Mouse (Mus musculus): ENCODE measurements around the gene Alox12e.
"Not testable (repeated sequence)": the region's sequence is repeated elsewhere in the genome, so short reads cannot be mapped to it uniquely, and the experiment has no call there.

Gene Alox12e

GRCm38 (mm10) chr11:70322528-70322927, at the start of gene Alox12e:
TSS of gene Alox12e (minus strand) at chr11:70322628.
- DNase-seq (ENCODE audit: low spot score): no peak

DNA sequence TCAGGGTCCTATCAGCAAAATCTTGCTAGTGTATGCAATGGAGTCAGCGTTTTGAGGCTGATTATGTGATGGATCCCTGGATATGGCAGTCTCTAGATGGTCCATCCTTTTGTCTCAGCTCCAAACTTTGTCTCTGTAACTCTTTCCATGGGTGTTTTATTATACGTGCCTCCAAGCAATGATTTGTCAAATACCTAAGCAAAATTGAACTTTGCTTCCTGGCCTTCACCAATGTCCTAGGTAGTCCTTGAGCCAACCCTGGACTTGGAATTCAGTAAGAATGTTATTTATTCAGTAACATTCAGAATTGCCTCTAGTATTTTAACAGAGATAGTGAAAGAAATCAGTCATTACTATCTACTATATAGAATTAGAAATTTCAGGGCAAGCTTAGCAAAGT, 46.2 kb upstream of the Alox12e start:
- not testable (repeated sequence) for DNase-seq (ENCODE audit: low spot score)

- not testable (repeated sequence) for DNase-seq (ENCODE audit: low spot score)
Observed at GRCm38 (mm10) chr11:70367701-70368100, 45.3 kb upstream of the Alox12e start.

GRCm38 (mm10) chr11:70351868-70352267, 29.4 kb upstream of the Alox12e start, which contains the start of gene Alox15:
TSS of gene Alox15 (minus strand) at chr11:70352031.
- peak; percentile 27 for DNase-seq (ENCODE audit: low spot score)

- DNase-seq (ENCODE audit: low spot score): no peak
Observed at GRCm38 (mm10) chr11:70348630-70349029, 26.2 kb upstream of the Alox12e start.

DNA sequence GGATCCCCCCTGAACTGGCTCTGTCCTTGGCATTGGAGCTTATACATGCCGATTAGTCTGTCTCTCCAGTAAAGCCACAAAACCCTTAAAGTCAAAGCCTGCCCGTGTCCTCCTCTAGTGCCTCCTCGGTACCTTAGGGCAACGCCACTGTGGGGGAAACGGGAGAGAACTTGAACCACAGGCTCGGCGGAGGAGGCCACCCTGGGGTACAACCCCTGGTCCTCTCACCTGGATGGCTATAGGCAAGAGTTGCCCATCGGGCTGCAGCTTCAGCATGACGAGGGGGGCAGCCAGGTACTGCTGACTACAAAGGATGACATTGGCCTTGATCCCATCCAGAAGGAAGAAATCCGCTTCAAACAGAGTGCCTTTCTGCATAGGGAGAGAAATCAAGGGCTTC, 25.4 kb upstream of the Alox12e start:
- no peak for DNase-seq (ENCODE audit: low spot score)

DNA sequence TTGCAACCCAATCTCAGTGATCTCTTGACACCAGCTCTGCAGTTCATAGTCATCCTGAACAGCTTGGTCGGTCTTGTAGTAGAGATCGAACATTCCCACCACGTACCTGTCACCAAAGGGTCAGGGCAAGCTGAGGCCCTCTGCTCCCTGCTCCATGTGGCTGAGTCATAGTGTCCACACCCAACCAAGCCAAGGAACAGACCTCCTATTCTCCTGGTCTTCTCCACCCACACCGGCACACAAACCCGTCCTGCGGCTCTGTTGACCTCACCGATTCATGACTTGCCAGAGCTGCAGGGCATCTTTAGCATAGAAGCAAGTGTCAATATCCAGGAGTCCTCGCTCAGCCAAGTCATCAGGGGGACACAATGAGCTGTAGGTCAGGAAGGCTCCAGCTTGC, 23.1 kb upstream of the Alox12e start:
- no peak for DNase-seq (ENCODE audit: low spot score)

DNA sequence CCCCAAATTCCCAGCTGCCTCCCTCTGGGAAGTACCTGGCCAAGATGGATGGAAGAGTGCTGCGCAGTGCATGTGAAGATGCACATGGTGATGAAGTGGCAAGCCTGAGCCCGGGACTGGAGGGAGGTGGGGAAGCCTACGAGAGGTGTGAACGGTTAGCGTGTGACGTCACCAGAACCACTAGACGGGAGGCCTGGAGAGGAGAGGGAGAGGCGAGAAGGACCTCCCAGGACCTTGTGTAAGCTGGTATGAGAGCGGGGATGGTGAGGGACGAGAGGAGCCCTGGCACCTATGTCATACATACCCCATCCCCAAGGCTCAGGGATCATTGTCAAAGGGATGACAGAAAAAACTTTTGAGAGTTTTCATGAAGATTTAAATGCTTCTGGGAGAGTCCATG, 22.6 kb upstream of the Alox12e start:
- DNase-seq (ENCODE audit: low spot score): no peak

GRCm38 (mm10) chr11:70339481-70339880, 17.1 kb upstream of the Alox12e start:
- DNase-seq (ENCODE audit: low spot score): no peak

GRCm38 (mm10) chr11:70334477-70334876, 12.0 kb upstream of the Alox12e start:
- peak; percentile 43 for DNase-seq (ENCODE audit: low spot score)

GRCm38 (mm10) chr11:70324726-70325125, 2.3 kb upstream of the Alox12e start:
- DNase-seq (ENCODE audit: low spot score): no peak

- peak; percentile 26 for DNase-seq (ENCODE audit: low spot score)
Observed at GRCm38 (mm10) chr11:70321664-70322063, 764 bp downstream of the Alox12e start.

- no peak for DNase-seq (ENCODE audit: low spot score)
Observed at GRCm38 (mm10) chr11:70319614-70320013, 2.8 kb downstream of the Alox12e start.

GRCm38 (mm10) chr11:70313833-70314232, 8.6 kb downstream of the Alox12e start:
- DNase-seq (ENCODE audit: low spot score): peak; percentile 28

GRCm38 (mm10) chr11:70309341-70309740, 13.1 kb downstream of the Alox12e start:
- DNase-seq (ENCODE audit: low spot score): peak; percentile 50

- peak; percentile 24 for DNase-seq (ENCODE audit: low spot score)
Observed at GRCm38 (mm10) chr11:70308296-70308695, 14.1 kb downstream of the Alox12e start.

DNA sequence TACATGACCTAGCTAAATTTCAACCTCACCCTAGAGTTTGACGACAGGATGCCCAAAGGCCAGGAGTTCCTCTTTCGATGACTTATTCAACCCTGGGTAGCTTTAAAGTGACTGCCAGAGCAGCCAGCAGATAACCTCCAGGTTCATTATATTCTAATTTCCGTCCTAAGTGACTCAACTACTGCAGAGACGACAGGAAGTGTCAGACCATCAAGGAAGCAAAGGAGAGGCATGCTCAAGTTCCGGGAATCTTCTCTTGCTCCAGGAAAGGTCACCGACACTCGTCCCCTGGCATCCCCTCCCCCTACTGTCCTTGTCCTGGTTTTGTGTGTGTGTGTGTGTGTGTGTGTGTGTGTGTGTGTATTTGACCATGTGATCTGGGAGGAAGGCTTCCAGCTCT, 16.3 kb downstream of the Alox12e start:
- no peak for DNase-seq (ENCODE audit: low spot score)

- no peak for DNase-seq (ENCODE audit: low spot score)
Observed at GRCm38 (mm10) chr11:70302293-70302692, 20.1 kb downstream of the Alox12e start.

DNA sequence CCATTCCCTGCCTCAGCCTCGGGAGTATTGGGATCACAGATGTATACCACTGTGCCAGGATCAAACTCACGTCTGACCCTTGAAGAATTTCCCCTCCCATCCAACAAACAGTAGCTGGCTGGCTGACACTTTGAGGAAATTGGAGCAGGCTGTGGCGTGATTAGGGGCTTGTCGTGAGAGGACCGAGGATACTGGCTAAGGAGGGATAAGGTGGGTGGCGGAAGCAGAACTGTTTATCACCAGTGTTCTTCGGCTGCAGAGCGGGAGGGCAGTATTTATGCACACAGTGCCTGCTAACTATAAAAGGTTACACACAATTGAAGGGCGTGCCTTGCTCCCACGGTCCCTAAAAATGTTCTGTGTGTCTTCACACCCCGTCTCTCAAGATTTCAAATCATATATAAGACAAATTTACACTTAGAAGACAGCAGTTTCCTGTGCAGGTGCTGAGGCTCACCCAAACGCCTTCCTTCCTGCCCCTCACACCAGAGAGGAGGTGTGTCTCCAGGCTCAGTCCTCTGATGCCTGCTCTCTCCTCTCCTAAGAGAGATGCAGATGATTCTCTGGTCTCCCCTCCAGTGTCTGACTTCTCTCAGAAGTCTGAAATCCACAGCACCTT, 24.5 kb downstream of the Alox12e start:
- peak; percentile 55 for DNase-seq (ENCODE audit: low spot score)

DNA sequence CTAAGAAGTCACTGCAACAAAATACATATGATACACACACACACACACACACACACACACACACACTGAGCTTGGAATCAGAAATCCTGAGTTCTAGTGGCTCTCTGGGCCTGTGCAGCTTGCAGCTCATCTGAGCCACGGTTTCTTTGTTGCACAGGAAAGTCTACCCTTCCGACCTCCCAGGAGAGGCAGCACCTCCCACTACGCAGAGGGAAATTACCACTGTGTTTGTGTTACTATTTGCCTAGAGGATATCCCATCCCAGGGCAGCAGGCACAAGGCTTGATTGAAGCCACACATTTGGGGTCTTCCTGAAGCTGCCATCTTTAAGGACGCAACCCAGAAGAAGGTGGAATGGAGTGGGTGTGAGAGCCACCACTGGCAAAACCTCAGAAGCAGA, 25.0 kb downstream of the Alox12e start:
- no peak for DNase-seq (ENCODE audit: low spot score)

GRCm38 (mm10) chr11:70293881-70294280, 28.5 kb downstream of the Alox12e start:
- no peak for DNase-seq (ENCODE audit: low spot score)

DNA sequence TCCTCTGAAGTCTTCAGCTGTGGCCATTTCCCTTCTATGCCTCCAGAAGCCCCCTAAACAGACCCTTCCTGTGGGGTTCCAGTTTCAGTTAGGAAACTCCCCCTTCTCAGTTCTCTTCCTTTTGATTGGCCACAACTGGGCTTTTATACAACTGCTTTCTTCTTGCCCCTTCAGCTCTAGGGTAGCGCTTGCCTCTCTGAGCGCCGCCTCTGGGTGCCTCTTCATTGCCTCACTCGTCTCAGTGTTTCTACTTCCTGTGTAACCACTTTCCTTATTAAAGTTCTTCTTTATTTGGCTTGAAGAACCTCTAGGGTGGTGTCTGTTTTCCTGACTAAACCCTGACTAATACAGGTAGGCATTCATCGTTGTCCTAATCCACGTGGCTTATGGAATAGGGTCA, 31.2 kb downstream of the Alox12e start:
- DNase-seq (ENCODE audit: low spot score): peak; percentile 18

GRCm38 (mm10) chr11:70289236-70289635, 33.2 kb downstream of the Alox12e start:
- DNase-seq (ENCODE audit: low spot score): no peak

GRCm38 (mm10) chr11:70288102-70288501, 34.3 kb downstream of the Alox12e start:
- DNase-seq (ENCODE audit: low spot score): no peak
